Mouse (Mus musculus) limb, embryonic 11.5 days (tissue): ENCODE results near the gene Tlk2. TPM values are rescaled to one million over a fixed set of nuclear protein-coding genes. Genes with fewer than 3 reads are reported as not detected.

Experiments used
- ATAC-seq: fragments of 200-750 bp; cut with Nextera tagmentation; 2 replicates; pipeline ENCODE4 v1.8.0; 2017; ENCODE audit warnings: low read depth; ENCODE audit not compliant: insufficient number of reproducible peaks, low FRiP score, low TSS enrichment
- DNase-seq: peaks from one replicate; pipeline ENCODE4 v3.0.0-alpha.2; 2015; ENCODE audit warnings: low spot score
- H3K27ac ChIP-seq: fragments of 300-500 bp; sonication (generic); replicated peaks from 2 replicates; pipeline ENCODE4 v1.5.1; 2014; ENCODE audit warnings: low read depth, mild to moderate bottlenecking, low read length
- H3K27me3 ChIP-seq: fragments of 300-500 bp; sonication (generic); 2 replicates; pipeline ENCODE4 v1.6.1; 2014; ENCODE audit warnings: mild to moderate bottlenecking, low read length, mixed read lengths; ENCODE audit not compliant: control insufficient read depth, insufficient read depth
- H3K36me3 ChIP-seq: fragments of 300-500 bp; sonication (generic); 2 replicates; pipeline ENCODE4 v1.6.1; 2014; ENCODE audit warnings: mild to moderate bottlenecking, low read length, moderate library complexity, mixed read lengths; ENCODE audit not compliant: control insufficient read depth, insufficient read depth
- H3K4me1 ChIP-seq: fragments of 300-500 bp; sonication (generic); 2 replicates; pipeline ENCODE4 v1.6.1; 2014; ENCODE audit warnings: low read length, mixed read lengths; ENCODE audit not compliant: control insufficient read depth, insufficient read depth
- H3K4me2 ChIP-seq: fragments of 300-500 bp; sonication (generic); 2 replicates; pipeline ENCODE4 v1.6.1; 2014; ENCODE audit warnings: low read depth, mild to moderate bottlenecking, moderate library complexity; ENCODE audit not compliant: severe bottlenecking
- H3K4me3 ChIP-seq: fragments of 300-500 bp; sonication (generic); 2 replicates; pipeline ENCODE4 v1.5.1; 2014; ENCODE audit warnings: low read depth, low read length
- H3K9ac ChIP-seq: fragments of 300-500 bp; sonication (generic); 2 replicates; pipeline ENCODE4 v1.6.1; 2014; ENCODE audit warnings: mild to moderate bottlenecking, low read length
- H3K9me3 ChIP-seq: fragments of 300-500 bp; sonication (generic); 2 replicates; pipeline ENCODE4 v1.6.1; 2016; ENCODE audit warnings: low read length; ENCODE audit not compliant: control insufficient read depth
- whole genome bisulfite sequencing: fragments of 180-500 bp; shearing (Covaris S2); extraction: QIAGEN DNeasy Blood & Tissue Kit; methylation state at CpG from one replicate; pipeline ENCODE4 v1.1.7; 2014; 5-methylcytosine and 5-hydroxymethylcytosine counted together
- polyA plus RNA-seq: library from polyadenylated mRNA; unstranded; fragments of >200 nt; fragmentation: Nextera tagmentation; extraction: Ambion mirVana; gene quantifications from 2 replicates; pipeline ENCODE4 v1.2.1, GENCODE M21; 2014

Tlk2 gene
- polyA plus RNA-seq, 1 experiment from 2014 or later: 30.1 TPM

GRCm38 (mm10) chr11:105316121-105316520 lies 137.5 kb downstream of the Tlk2 start:
- 95% methylated on average over 4 of the region's 4 CpGs for WGBS
- peaks cover 35% of the 10 kb centered on the region for H3K4me1 ChIP-seq
- no peak overlapping the region for H3K9ac ChIP-seq
- H3K36me3 ChIP-seq: no peaks in the 10 kb centered on the region
- ATAC-seq (no peak), DNase-seq (no peak)
- no peak overlapping the region for H3K4me2 ChIP-seq
- no peaks in the 10 kb centered on the region for H3K27me3 ChIP-seq
- H3K27ac ChIP-seq: no peak overlapping the region
- no peak overlapping the region for H3K4me3 ChIP-seq
- no peaks in the 10 kb centered on the region for H3K9me3 ChIP-seq

- H3K36me3 ChIP-seq: no peaks in the 10 kb centered on the region
- H3K9me3 ChIP-seq: no peaks in the 10 kb centered on the region
- peaks cover 21% of the 10 kb centered on the region for H3K4me1 ChIP-seq
- no peaks in the 10 kb centered on the region for H3K27me3 ChIP-seq
- ATAC-seq (no peak), DNase-seq (no peak)
- WGBS: 95% methylated on average over 6 of the region's 6 CpGs
- no peak overlapping the region for H3K4me2 ChIP-seq
- H3K27ac ChIP-seq: no peak overlapping the region
- no peak overlapping the region for H3K9ac ChIP-seq
- H3K4me3 ChIP-seq: no peak overlapping the region
Measured at GRCm38 (mm10) chr11:105317769-105318168, 139.2 kb downstream of the Tlk2 start.

DNA sequence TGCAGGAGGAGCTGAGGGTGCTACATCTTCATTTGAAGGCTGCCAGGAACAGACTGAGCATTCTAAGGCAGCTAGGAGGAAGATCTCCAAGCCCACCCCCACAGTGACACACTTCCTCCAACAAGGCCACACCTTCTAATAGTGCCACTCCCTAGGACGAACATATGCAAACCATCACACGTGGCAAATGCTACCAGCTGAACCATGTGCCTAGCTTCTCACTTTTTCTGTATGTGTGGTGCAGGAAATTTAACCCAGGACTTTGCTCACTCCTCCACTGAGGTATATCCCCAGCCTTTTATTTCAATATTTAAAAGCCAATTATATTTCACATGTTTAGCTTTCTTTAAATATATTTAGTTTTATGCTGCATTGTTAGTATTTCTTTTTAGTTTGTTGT lies 142.5 kb downstream of the Tlk2 start:
- no peaks in the 10 kb centered on the region for H3K9me3 ChIP-seq
- no peaks in the 10 kb centered on the region for H3K4me1 ChIP-seq
- DNase-seq (no peak), ATAC-seq (no peak)
- no peaks in the 10 kb centered on the region for H3K27me3 ChIP-seq
- no peak overlapping the region for H3K27ac ChIP-seq
- no peak overlapping the region for H3K4me3 ChIP-seq
- no peak overlapping the region for H3K9ac ChIP-seq
- no peak overlapping the region for H3K4me2 ChIP-seq
- H3K36me3 ChIP-seq: no peaks in the 10 kb centered on the region; the same call in 1 of the 2 replicates
- WGBS: 68% methylated on average over 2 of the region's 2 CpGs

GRCm38 (mm10) chr11:105323530-105323929 lies 144.9 kb downstream of the Tlk2 start:
- WGBS: 91% methylated on average over 5 of the region's 5 CpGs
- no peaks in the 10 kb centered on the region for H3K27me3 ChIP-seq
- peaks cover 2% of the 10 kb centered on the region; the same call in 1 of the 2 replicates for H3K36me3 ChIP-seq
- H3K27ac ChIP-seq: no peak overlapping the region
- H3K4me2 ChIP-seq: no peak overlapping the region
- H3K4me1 ChIP-seq: no peaks in the 10 kb centered on the region
- DNase-seq (no peak), ATAC-seq (no peak)
- H3K4me3 ChIP-seq: no peak overlapping the region
- H3K9me3 ChIP-seq: no peaks in the 10 kb centered on the region
- H3K9ac ChIP-seq: no peak overlapping the region

DNA sequence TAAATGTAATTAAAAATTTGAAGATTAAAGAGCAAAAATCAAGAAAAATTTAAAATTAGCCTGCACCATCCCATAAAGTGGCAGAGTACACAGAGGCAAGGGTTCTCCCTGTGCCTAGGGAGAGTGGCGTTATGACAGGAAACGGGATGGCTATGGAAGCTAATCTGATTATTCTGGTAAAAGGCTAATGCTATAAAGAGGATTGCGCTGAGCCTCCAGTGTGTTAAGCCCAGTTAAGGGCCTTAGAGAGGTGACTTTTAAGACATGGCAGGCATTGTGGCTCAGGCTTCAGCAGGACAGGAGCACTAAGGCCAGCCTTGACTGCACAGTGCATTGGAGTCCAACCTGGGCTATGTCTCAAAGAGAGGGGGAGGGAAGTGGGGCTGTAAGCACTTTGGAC lies 148.5 kb downstream of the Tlk2 start:
- ATAC-seq: no peak
- no peak overlapping the region for H3K9ac ChIP-seq
- no peaks in the 10 kb centered on the region for H3K27me3 ChIP-seq
- no peak overlapping the region for H3K4me3 ChIP-seq
- H3K4me1 ChIP-seq: no peaks in the 10 kb centered on the region
- H3K36me3 ChIP-seq: peaks cover 2% of the 10 kb centered on the region; the same call in 1 of the 2 replicates
- no peak for DNase-seq
- no peaks in the 10 kb centered on the region for H3K9me3 ChIP-seq
- no peak overlapping the region for H3K4me2 ChIP-seq
- 94% methylated on average over 3 of the region's 3 CpGs for WGBS
- no peak overlapping the region for H3K27ac ChIP-seq

- Histone ChIP-seq H3K36me3 (peaks cover 2% of the 10 kb centered on the region; the same call in 1 of the 2 replicates), H3K9ac (no peak overlapping the region), H3K4me3 (no peak overlapping the region), H3K4me2 (no peak overlapping the region), H3K27ac (no peak overlapping the region), H3K27me3 (no peaks in the 10 kb centered on the region), H3K9me3 (no peaks in the 10 kb centered on the region), H3K4me1 (no peaks in the 10 kb centered on the region)
- DNase-seq: no peak
- ATAC-seq: no peak
- WGBS: 72% methylated on average over 9 of the region's 9 CpGs
Measured at GRCm38 (mm10) chr11:105329962-105330361, 151.4 kb downstream of the Tlk2 start.

GRCm38 (mm10) chr11:105331129-105331528 lies 152.5 kb downstream of the Tlk2 start:
- Histone ChIP-seq H3K4me2 (no peak overlapping the region), H3K4me3 (no peak overlapping the region), H3K27me3 (no peaks in the 10 kb centered on the region), H3K36me3 (peaks cover 2% of the 10 kb centered on the region; the same call in 1 of the 2 replicates), H3K27ac (no peak overlapping the region), H3K9me3 (no peaks in the 10 kb centered on the region), H3K4me1 (no peaks in the 10 kb centered on the region), H3K9ac (no peak overlapping the region)
- ATAC-seq: no peak
- no peak for DNase-seq
- 85% methylated on average over 3 of the region's 3 CpGs for WGBS

DNA sequence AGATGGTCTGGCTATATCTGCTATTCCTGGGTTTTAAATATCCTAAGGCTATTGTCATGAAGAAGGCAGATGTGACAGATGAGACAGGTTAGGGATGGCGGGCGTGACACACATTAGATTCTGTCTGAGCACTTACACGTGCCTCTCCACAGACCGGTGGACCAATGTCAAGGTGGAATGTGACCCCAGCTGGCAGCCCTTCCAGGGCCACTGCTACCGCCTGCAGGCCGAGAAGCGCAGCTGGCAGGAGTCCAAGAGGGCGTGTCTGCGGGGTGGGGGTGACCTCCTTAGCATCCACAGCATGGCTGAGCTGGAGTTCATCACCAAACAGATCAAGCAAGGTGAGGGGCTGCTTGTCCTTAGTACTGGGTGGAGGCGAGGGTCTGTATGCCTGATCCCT lies 153.1 kb downstream of the Tlk2 start:
- ATAC-seq (no peak), DNase-seq (peak; percentile 47)
- Histone ChIP-seq H3K27me3 (no peaks in the 10 kb centered on the region), H3K4me1 (no peaks in the 10 kb centered on the region), H3K4me3 (no peak overlapping the region), H3K27ac (no peak overlapping the region), H3K9ac (no peak overlapping the region), H3K9me3 (no peaks in the 10 kb centered on the region), H3K4me2 (no peak overlapping the region), H3K36me3 (peaks cover 2% of the 10 kb centered on the region; the same call in 1 of the 2 replicates)
- WGBS: 56% methylated on average over 10 of the region's 10 CpGs

- no peaks in the 10 kb centered on the region for H3K27me3 ChIP-seq
- ATAC-seq (no peak), DNase-seq (peak; percentile 68)
- no peaks in the 10 kb centered on the region for H3K9me3 ChIP-seq
- H3K4me2 ChIP-seq: no peak overlapping the region
- H3K36me3 ChIP-seq: peaks cover 2% of the 10 kb centered on the region; the same call in 1 of the 2 replicates
- no peak overlapping the region for H3K9ac ChIP-seq
- 75% methylated on average over 8 of the region's 8 CpGs for WGBS
- no peak overlapping the region for H3K27ac ChIP-seq
- H3K4me1 ChIP-seq: no peaks in the 10 kb centered on the region
- no peak overlapping the region for H3K4me3 ChIP-seq
Measured at GRCm38 (mm10) chr11:105332468-105332867, 153.9 kb downstream of the Tlk2 start.
